Comparison of ENCODE assay signal across 22 mouse cellular contexts in genomic region chr9:47473776-47474365, GRCm38 (mm10). TPM values are rescaled to one million over a fixed set of nuclear protein-coding genes. Genes with fewer than 3 reads are reported as not detected.
DNase-seq lines count a peak whose midpoint lies in the region; ATAC-seq and TF ChIP-seq lines count a peak whose summit lies in the region.
"Had no signal": no experiment of that assay in that cellular context is flagged by ENCODE, and none has a peak within 500 bp of the region (broad histone marks: within the 10 kb centered on the region; RNA-seq: fewer than 3 reads in every experiment).

No protein-coding gene starts in this region.

- no peaks in the 10 kb centered on the region for H3K9me3 ChIP-seq in forebrain, embryonic 11.5 days (ENCODE audit: control insufficient read depth, low read length)
- H3K9me3 ChIP-seq in forebrain, postnatal 0 days (ENCODE audit: low read length), result no peaks in the 10 kb centered on the region
- H3K9me3 ChIP-seq: forebrain, embryonic 10.5 days; heart, embryonic 10.5 days; heart, embryonic 13.5 days; hindbrain, embryonic 12.5 days; hindbrain, embryonic 15.5 days had no signal

- no peak overlapping the region for H3K9ac ChIP-seq in forebrain, embryonic 11.5 days (ENCODE audit: low read length)
- H3K9ac ChIP-seq in forebrain, postnatal 0 days, result no peak overlapping the region
- H3K9ac ChIP-seq: heart, embryonic 13.5 days; hindbrain, embryonic 12.5 days; hindbrain, embryonic 15.5 days had no signal

- 68% methylated on average over 5 of the region's 5 CpGs for WGBS in cerebellum, adult 2 months
- 92% methylated on average over 5 of the region's 5 CpGs for WGBS in forebrain, embryonic 11.5 days
- WGBS in forebrain, postnatal 0 days, result 92% methylated on average over 5 of the region's 5 CpGs

- H3K27ac ChIP-seq in cerebellum, adult 2 months (ENCODE audit: insufficient read depth, low read length), result no peak overlapping the region
- H3K27ac ChIP-seq in forebrain, embryonic 11.5 days (ENCODE audit: low read depth, low read length), result no peak overlapping the region
- no peak overlapping the region for H3K27ac ChIP-seq in forebrain, postnatal 0 days (ENCODE audit: low read depth, low read length)
- H3K27ac ChIP-seq: forebrain, embryonic 10.5 days; heart, adult 2 months; heart, embryonic 10.5 days; heart, embryonic 13.5 days; hindbrain, embryonic 12.5 days; hindbrain, embryonic 15.5 days had no signal

- no peaks in the 10 kb centered on the region for H3K36me3 ChIP-seq in forebrain, embryonic 11.5 days (ENCODE audit: control insufficient read depth, insufficient read depth, low read length)
- H3K36me3 ChIP-seq in forebrain, postnatal 0 days (ENCODE audit: insufficient read depth), result no peaks in the 10 kb centered on the region
- H3K36me3 ChIP-seq: forebrain, embryonic 10.5 days; heart, embryonic 10.5 days; heart, embryonic 13.5 days; hindbrain, embryonic 12.5 days; hindbrain, embryonic 15.5 days had no signal

- no peaks in the 10 kb centered on the region for H3K27me3 ChIP-seq in cerebellum, adult 2 months (ENCODE audit: control insufficient read depth, insufficient read depth, low read length)
- no peaks in the 10 kb centered on the region for H3K27me3 ChIP-seq in forebrain, embryonic 11.5 days (ENCODE audit: control insufficient read depth, insufficient read depth, low read length)
- no peaks in the 10 kb centered on the region for H3K27me3 ChIP-seq in forebrain, postnatal 0 days (ENCODE audit: insufficient read depth, low read length)
- H3K27me3 ChIP-seq: hindbrain, embryonic 12.5 days; hindbrain, embryonic 15.5 days had no signal

- no peak overlapping the region for H3K4me2 ChIP-seq in forebrain, embryonic 11.5 days (ENCODE audit: low read depth, low read length, severe bottlenecking)
- H3K4me2 ChIP-seq in forebrain, postnatal 0 days (ENCODE audit: low read depth), result no peak overlapping the region
- H3K4me2 ChIP-seq: heart, embryonic 13.5 days; hindbrain, embryonic 12.5 days; hindbrain, embryonic 15.5 days had no signal

- TF ChIP-seq CTCF in cerebellum, adult 2 months (IDR thresholded peaks at IDR 0.05; ENCODE audit: borderline replicate concordance, insufficient read depth, low read depth, low read length), result no peak
- TF ChIP-seq CTCF in forebrain, postnatal 0 days (IDR thresholded peaks at IDR 0.05; ENCODE audit: low read depth), result no peak

- peaks cover 25% of the 10 kb centered on the region for H3K4me1 ChIP-seq in cerebellum, adult 2 months (ENCODE audit: control insufficient read depth, insufficient read depth, low read length)
- no peaks in the 10 kb centered on the region for H3K4me1 ChIP-seq in forebrain, embryonic 11.5 days (replicated peaks; ENCODE audit: control insufficient read depth, insufficient read depth, low read length)
- no peaks in the 10 kb centered on the region for H3K4me1 ChIP-seq in forebrain, postnatal 0 days (ENCODE audit: insufficient read depth)
- H3K4me1 ChIP-seq: hindbrain, embryonic 15.5 days had no signal

- DNase-seq in cerebellum, adult 2 months, result peak; percentile 56 to 75
- DNase-seq in cerebellum, postnatal 4 days (ENCODE audit: low spot score in 2 of 2), result no peak
- peak; percentile 15 for DNase-seq in forebrain, embryonic 11.5 days (ENCODE audit: low spot score)
- no peak for DNase-seq in forebrain, postnatal 0 days
- DNase-seq in brain, adult 2 months (ENCODE audit: low read depth, low spot score), result peak; percentile 63
- DNase-seq in cerebellum, adult 9-11 months, result peak; percentile 60
- DNase-seq in kidney, adult 9 months, result no peak
- DNase-seq in ovary, postnatal 14 days (ENCODE audit: low spot score), result no peak
- DNase-seq: adrenal gland, adult 2 months; adrenal gland, postnatal 14 days; gastrocnemius, postnatal 25 days; heart, adult 2 months; heart, postnatal 14 days; kidney, adult 11 months; kidney, adult 8-10 months had no signal

- no peak overlapping the region for H3K4me3 ChIP-seq in cerebellum, adult 2 months (replicated peaks; ENCODE audit: insufficient read depth, low read depth, low read length)
- no peak overlapping the region for H3K4me3 ChIP-seq in forebrain, embryonic 11.5 days (ENCODE audit: low read depth, low read length)
- no peak overlapping the region for H3K4me3 ChIP-seq in forebrain, postnatal 0 days (ENCODE audit: low read depth, low read length)
- H3K4me3 ChIP-seq: forebrain, embryonic 10.5 days; heart, adult 2 months; heart, embryonic 10.5 days; heart, embryonic 13.5 days; hindbrain, embryonic 12.5 days; hindbrain, embryonic 15.5 days had no signal

- ATAC-seq in forebrain, embryonic 11.5 days (replicated peaks; ENCODE audit: low FRiP score), result no peak
- ATAC-seq in forebrain, postnatal 0 days, result no peak
- ATAC-seq: CD4-positive, CD25-positive, alpha-beta regulatory T cell, adult 4 months; forebrain, embryonic 14.5 days had no signal

- TF ChIP-seq POLR2A in cerebellum, adult 2 months (IDR thresholded peaks at IDR 0.05; ENCODE audit: borderline replicate concordance, insufficient read depth, low read length), result no peak

RNA-seq across cellular contexts. Expression of gene Cadm1, which starts 56.1 kb away (rescaled TPM):
- 55.9 and 66.7 TPM in 2 replicates for polyA plus RNA-seq in cerebellum, adult 2 months (2012; rRNA removed)
- polyA plus RNA-seq in forebrain, embryonic 11.5 days (2014; fragmentation: Nextera tagmentation; extraction: Ambion mirVana), result 105 and 112 TPM in 2 replicates
- 223 and 289 TPM in 2 replicates for total RNA-seq in forebrain, postnatal 0 days (2014; rRNA removed)
- 272 and 381 TPM in 2 replicates for polyA plus RNA-seq in forebrain, postnatal 0 days (2015; fragmentation: Nextera tagmentation; extraction: Ambion mirVana)

Comparison
In these comparisons a context has a peak if more than half of its experiments do, and no peak if none do; other contexts are left out.
1. DNase-seq: peak in cerebellum, adult 2 months (2 of 2), forebrain, embryonic 11.5 days (single experiment), brain, adult 2 months (single experiment) and cerebellum, adult 9-11 months (single experiment); none in cerebellum, postnatal 4 days (0 of 2), forebrain, postnatal 0 days (single experiment), kidney, adult 9 months (single experiment) and ovary, postnatal 14 days (single experiment).